Mouse (Mus musculus): Measurements from ENCODE around the gene Sgf29. TPM values are rescaled to one million over a fixed set of nuclear protein-coding genes. Genes with fewer than 3 reads are reported as not detected.

Sgf29 gene
- total and polyA plus RNA-seq, 3 experiments, result 21.6 to 25.5 (median 23.4) TPM

DNA sequence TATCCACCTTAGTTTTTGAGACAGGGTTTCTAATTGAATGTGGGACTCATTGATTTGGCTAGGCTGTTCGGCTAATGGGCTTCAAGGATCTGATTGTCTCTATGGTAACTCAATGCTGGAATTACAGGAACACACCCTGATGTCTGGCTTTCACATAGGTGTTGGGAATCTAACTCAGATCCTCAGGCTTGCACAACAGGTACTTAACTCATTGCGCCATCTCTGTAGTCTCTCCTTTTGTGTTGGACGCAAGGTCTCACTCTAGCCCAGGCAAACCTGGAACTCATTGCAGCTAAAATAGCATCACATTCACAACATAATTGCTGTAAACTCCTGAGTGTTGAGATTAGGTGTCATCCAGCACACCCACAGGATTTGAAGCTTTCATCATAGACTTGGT is 21.0 kb downstream of the Sgf29 start:
- Histone ChIP-seq H3K4me1 (ENCODE audit: control insufficient read depth, insufficient read depth, low read length) (peaks cover 9% of the 10 kb centered on the region), H3K27ac (no peak overlapping the region), H3K79me2 (replicated peaks; ENCODE audit: control insufficient read depth, insufficient read depth, low read length) (no peaks in the 10 kb centered on the region; the same call in 1 of the 2 replicates), H3K4me3 (no peak overlapping the region), H3K36me3 (ENCODE audit: control insufficient read depth, insufficient read depth, low read length) (peaks cover 18% of the 10 kb centered on the region), H3K27me3 (ENCODE audit: control insufficient read depth, insufficient read depth, low read length) (no peaks in the 10 kb centered on the region), H3K9ac (ENCODE audit: low read depth, low read length) (no peak overlapping the region)
- no peak for DNase-seq
- TF ChIP-seq EP300 (IDR thresholded peaks at IDR 0.05; ENCODE audit: insufficient read depth, low read depth, low read length) (no peak), POLR2A (IDR thresholded peaks at IDR 0.05; ENCODE audit: insufficient read depth, low read depth, low read length) (no peak)
- intact Hi-C loops (cut with DNase I), result no loop called here
- 87% methylated on average over 3 of the region's 3 CpGs for WGBS

DNA sequence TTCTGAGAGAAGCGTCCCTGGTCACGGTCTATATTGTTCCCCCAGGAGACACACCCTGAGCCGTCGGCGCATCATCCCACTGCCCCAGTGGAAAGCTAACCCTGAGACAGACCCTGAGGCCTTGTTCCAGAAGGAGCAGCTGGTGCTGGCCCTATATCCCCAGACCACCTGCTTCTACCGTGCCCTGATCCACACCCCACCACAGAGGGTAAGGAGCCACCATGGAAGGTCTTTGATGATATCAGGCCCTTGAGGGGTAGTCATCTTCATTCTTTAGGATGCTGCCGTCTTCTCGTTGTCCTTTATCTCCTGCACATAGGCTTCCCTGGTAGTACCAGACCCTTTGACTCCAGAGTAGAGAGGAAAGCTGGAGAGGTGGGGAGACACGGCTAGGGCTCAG is 23.0 kb downstream of the Sgf29 start:
- intact Hi-C loops (cut with DNase I), result no loop called here
- no peaks in the 10 kb centered on the region; the same call in 1 of the 2 replicates for H3K79me2 ChIP-seq (replicated peaks; ENCODE audit: control insufficient read depth, insufficient read depth, low read length)
- no peak overlapping the region for H3K9ac ChIP-seq (ENCODE audit: low read depth, low read length)
- no peak overlapping the region for H3K4me3 ChIP-seq
- no peak for DNase-seq
- H3K36me3 ChIP-seq (ENCODE audit: control insufficient read depth, insufficient read depth, low read length), result peaks cover 18% of the 10 kb centered on the region
- no peaks in the 10 kb centered on the region for H3K27me3 ChIP-seq (ENCODE audit: control insufficient read depth, insufficient read depth, low read length)
- TF ChIP-seq EP300 (IDR thresholded peaks at IDR 0.05; ENCODE audit: insufficient read depth, low read depth, low read length) (no peak), POLR2A (IDR thresholded peaks at IDR 0.05; ENCODE audit: insufficient read depth, low read depth, low read length) (no peak), CTCF (IDR thresholded peaks at IDR 0.05) (no peak)
- peaks cover 19% of the 10 kb centered on the region for H3K4me1 ChIP-seq (ENCODE audit: control insufficient read depth, insufficient read depth, low read length)
- no peak overlapping the region for H3K27ac ChIP-seq
- 93% methylated on average over 9 of the region's 9 CpGs for WGBS

DNA sequence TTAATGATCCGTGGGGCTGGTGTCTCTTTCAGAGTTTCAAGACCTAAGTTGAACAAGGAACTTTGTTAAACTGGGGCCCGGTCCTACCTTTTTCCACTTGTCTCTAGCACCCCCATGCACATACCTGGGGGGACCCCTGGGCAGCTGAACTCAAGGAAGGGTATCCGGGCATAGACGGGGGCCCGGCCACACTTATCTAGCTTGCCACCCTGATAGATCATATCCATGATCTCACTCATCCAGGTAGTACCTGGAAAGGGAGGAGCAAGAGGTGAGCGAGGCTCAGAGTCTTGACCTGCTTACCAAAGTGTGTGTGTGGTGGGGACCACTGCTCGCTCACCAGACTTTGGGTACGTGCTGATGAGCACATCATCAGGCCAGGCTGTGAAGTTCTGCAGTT is 26.0 kb downstream of the Sgf29 start:
- peaks cover 12% of the 10 kb centered on the region for H3K4me1 ChIP-seq (ENCODE audit: control insufficient read depth, insufficient read depth, low read length)
- H3K27ac ChIP-seq, result peak overlapping the region; percentile 94
- no peak for DNase-seq
- H3K4me3 ChIP-seq, result peak overlapping the region; percentile 56
- intact Hi-C loops (cut with DNase I), result no loop called here
- peak overlapping the region; percentile 71 for H3K9ac ChIP-seq (ENCODE audit: low read depth, low read length)
- TF ChIP-seq EP300 (IDR thresholded peaks at IDR 0.05; ENCODE audit: insufficient read depth, low read depth, low read length) (no peak), POLR2A (IDR thresholded peaks at IDR 0.05; ENCODE audit: insufficient read depth, low read depth, low read length) (no peak), CTCF (IDR thresholded peaks at IDR 0.05) (no peak)
- no peaks in the 10 kb centered on the region for H3K27me3 ChIP-seq (ENCODE audit: control insufficient read depth, insufficient read depth, low read length)
- H3K79me2 ChIP-seq (replicated peaks; ENCODE audit: control insufficient read depth, insufficient read depth, low read length), result no peaks in the 10 kb centered on the region; the same call in 1 of the 2 replicates
- WGBS, result 96% methylated on average over 8 of the region's 8 CpGs
- H3K36me3 ChIP-seq (ENCODE audit: control insufficient read depth, insufficient read depth, low read length), result peaks cover 16% of the 10 kb centered on the region

DNA sequence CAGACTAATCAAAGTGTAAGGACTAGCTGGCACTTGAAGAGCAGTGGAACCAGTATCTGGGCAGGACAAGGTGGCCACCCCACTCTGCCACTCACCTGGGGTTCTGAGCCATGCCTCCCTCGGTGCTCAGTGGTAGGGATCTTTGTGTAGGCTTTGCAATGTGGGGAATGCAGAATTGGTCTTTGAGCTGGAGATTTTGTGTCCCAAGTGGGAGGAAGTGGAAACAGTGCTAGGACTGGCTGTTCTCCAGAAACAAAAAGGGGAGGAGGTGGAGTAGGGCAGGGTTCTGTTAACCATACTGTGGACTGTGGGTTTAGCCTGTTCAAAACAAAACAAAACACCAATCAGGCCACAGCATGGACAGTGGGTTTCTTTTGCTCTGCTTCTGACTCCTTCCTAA is 27.1 kb downstream of the Sgf29 start, which contains the start of gene Sult1a1:
Gene Sult1a1, minus strand, starts transcription at position 226 of the 400 bp plus-strand sequence.
- Histone ChIP-seq H3K79me2 (replicated peaks; ENCODE audit: control insufficient read depth, insufficient read depth, low read length) (no peaks in the 10 kb centered on the region; the same call in 1 of the 2 replicates), H3K4me1 (ENCODE audit: control insufficient read depth, insufficient read depth, low read length) (peaks cover 12% of the 10 kb centered on the region), H3K27me3 (ENCODE audit: control insufficient read depth, insufficient read depth, low read length) (no peaks in the 10 kb centered on the region), H3K4me3 (peak within 1 kb of the TSS; percentile 56), H3K27ac (peak within 1 kb of the TSS; percentile 94), H3K9ac (ENCODE audit: low read depth, low read length) (peak within 1 kb of the TSS; percentile 86), H3K36me3 (ENCODE audit: control insufficient read depth, insufficient read depth, low read length) (peaks cover 16% of the 10 kb centered on the region)
- intact Hi-C loops (cut with DNase I), result loop anchor here (2.0 kb wide), 1 partner anchor 33 kb away; no protein-coding TSS in a partner anchor
- 0% methylated on average over 1 of the region's 1 CpGs for WGBS
- TF ChIP-seq POLR2A (IDR thresholded peaks at IDR 0.05; ENCODE audit: insufficient read depth, low read depth, low read length) (peak; percentile 97), EP300 (IDR thresholded peaks at IDR 0.05; ENCODE audit: insufficient read depth, low read depth, low read length) (peak; percentile 95), CTCF (IDR thresholded peaks at IDR 0.05) (no peak)
- DNase-seq, result peak; percentile 73 to 80

DNA sequence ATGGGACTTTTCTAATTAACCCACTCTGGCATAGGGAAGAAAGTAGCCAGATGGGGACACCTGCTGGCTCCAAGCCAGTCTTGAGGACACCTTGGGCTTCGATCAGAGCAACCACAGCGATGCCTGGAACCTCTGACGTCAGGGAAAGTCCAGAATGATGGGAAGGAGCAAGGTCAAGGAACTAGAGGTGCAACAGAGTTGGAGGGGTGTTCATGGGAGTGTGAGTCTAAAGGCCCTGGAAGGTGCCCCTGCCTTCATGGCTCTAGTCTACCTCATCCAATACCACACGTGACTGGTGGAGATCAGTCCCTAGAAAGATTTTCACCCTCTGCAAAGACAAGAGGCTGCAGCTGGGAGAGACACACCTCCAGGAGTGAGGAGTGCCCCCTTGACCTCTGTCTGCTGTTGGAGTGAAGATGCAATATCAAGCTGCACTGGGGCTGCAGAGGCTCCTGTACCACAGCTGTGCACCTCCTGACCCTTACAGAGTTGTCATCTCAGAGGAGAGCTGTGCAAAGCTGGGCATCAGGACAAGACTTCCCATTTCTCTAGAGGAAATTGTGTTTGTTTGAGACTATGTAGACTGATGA is 27.6 kb downstream of the Sgf29 start:
- H3K36me3 ChIP-seq (ENCODE audit: control insufficient read depth, insufficient read depth, low read length), result peaks cover 16% of the 10 kb centered on the region
- H3K4me3 ChIP-seq, result peak overlapping the region; percentile 56
- 0 out of 2 replicates have a peak overlapping the region, but pooled peaks have one; percentile 11 for H3K9ac ChIP-seq (ENCODE audit: low read depth, low read length)
- H3K27me3 ChIP-seq (ENCODE audit: control insufficient read depth, insufficient read depth, low read length), result no peaks in the 10 kb centered on the region
- no peak for TF ChIP-seq CTCF (IDR thresholded peaks at IDR 0.05)
- TF ChIP-seq POLR2A (IDR thresholded peaks at IDR 0.05; ENCODE audit: insufficient read depth, low read depth, low read length), result no peak
- no peak for TF ChIP-seq EP300 (IDR thresholded peaks at IDR 0.05; ENCODE audit: insufficient read depth, low read depth, low read length)
- peak overlapping the region; percentile 94 for H3K27ac ChIP-seq
- no peaks in the 10 kb centered on the region; the same call in 1 of the 2 replicates for H3K79me2 ChIP-seq (replicated peaks; ENCODE audit: control insufficient read depth, insufficient read depth, low read length)
- 22% methylated on average over 4 of the region's 4 CpGs for WGBS
- DNase-seq, result no peak
- H3K4me1 ChIP-seq (ENCODE audit: control insufficient read depth, insufficient read depth, low read length), result peaks cover 12% of the 10 kb centered on the region
- intact Hi-C loops (cut with DNase I), result loop anchor here (2.0 kb wide), 1 partner anchor 34 kb away; no protein-coding TSS in a partner anchor
